Mouse (Mus musculus) hindbrain, embryonic 14.5 days (tissue): ENCODE data around the gene Cst7. TPM values are rescaled to one million over a fixed set of nuclear protein-coding genes. Genes with fewer than 3 reads are reported as not detected.
"Not testable (repeated sequence)": the region's sequence is repeated elsewhere in the genome, so short reads cannot be mapped to it uniquely, and the experiment has no call there.

Experiments used
- ATAC-seq: fragments of 200-750 bp; cut with Nextera tagmentation; 2 replicates; pipeline ENCODE4 v1.8.0; 2017; ENCODE audit warnings: moderate number of reproducible peaks, mild to moderate bottlenecking, moderate TSS enrichment, moderate library complexity; ENCODE audit not compliant: low FRiP score
- DNase-seq: peaks from one replicate; pipeline ENCODE4 v3.0.0-alpha.2; 2015; ENCODE audit warnings: low spot score
- H3K27ac ChIP-seq: fragments of 300-500 bp; sonication (generic); 2 replicates; pipeline ENCODE4 v1.5.1; 2014; ENCODE audit warnings: mild to moderate bottlenecking, moderate library complexity
- H3K27me3 ChIP-seq: fragments of 300-500 bp; sonication (generic); 2 replicates; pipeline ENCODE4 v1.6.1; 2014; ENCODE audit warnings: mild to moderate bottlenecking, low read length, mixed read lengths; ENCODE audit not compliant: control insufficient read depth, insufficient read depth
- H3K36me3 ChIP-seq: fragments of 300-500 bp; sonication (generic); replicated peaks from 2 replicates; pipeline ENCODE4 v1.6.1; 2014; ENCODE audit not compliant: control insufficient read depth, insufficient read depth
- H3K4me1 ChIP-seq: fragments of 300-500 bp; sonication (generic); replicated peaks from 2 replicates; pipeline ENCODE4 v1.6.1; 2014; ENCODE audit warnings: antibody characterized with exemption, low read length, mixed read lengths; ENCODE audit not compliant: control insufficient read depth, insufficient read depth
- H3K4me2 ChIP-seq: fragments of 300-500 bp; sonication (generic); replicated peaks from 2 replicates; pipeline ENCODE4 v1.6.1; 2014; ENCODE audit warnings: mild to moderate bottlenecking, moderate library complexity
- H3K4me3 ChIP-seq: fragments of 300-500 bp; sonication (generic); replicated peaks from 2 replicates; pipeline ENCODE4 v1.5.1; 2014; ENCODE audit warnings: mild to moderate bottlenecking, low read length
- H3K9ac ChIP-seq: fragments of 300-500 bp; sonication (generic); 2 replicates; pipeline ENCODE4 v1.6.1; 2014
- H3K9me3 ChIP-seq: fragments of 300-500 bp; sonication (generic); 2 replicates; pipeline ENCODE4 v1.6.1; 2016; ENCODE audit warnings: low read length; ENCODE audit not compliant: control insufficient read depth
- WGBS: fragments of 180-500 bp; shearing (Covaris S2); extraction: QIAGEN DNeasy Blood & Tissue Kit; methylation state at CpG from one replicate; pipeline ENCODE4 v1.1.7; 2014; 5-methylcytosine and 5-hydroxymethylcytosine counted together
- polyA plus RNA-seq: library from polyadenylated mRNA; unstranded; fragments of >200 nt; fragmentation: Nextera tagmentation; extraction: Ambion mirVana; gene quantifications from 2 replicates; pipeline ENCODE4 v1.2.1, GENCODE M21; 2014

Cst7 gene
- 0.43 and 0.54 TPM in 2 replicates for polyA plus RNA-seq

- Histone ChIP-seq H3K36me3 (no peaks in the 10 kb centered on the region), H3K27me3 (no peaks in the 10 kb centered on the region), H3K4me2 (no peak within 1 kb of the TSS), H3K27ac (no peak within 1 kb of the TSS), H3K4me3 (no peak within 1 kb of the TSS), H3K4me1 (no peaks in the 10 kb centered on the region), H3K9ac (no peak within 1 kb of the TSS), H3K9me3 (no peaks in the 10 kb centered on the region)
- no peak for ATAC-seq
- DNase-seq, result no peak
- WGBS, result 83% methylated on average over 11 of the region's 11 CpGs
Observed at GRCm38 (mm10) chr2:150569847-150570590, at the start of gene Cst7. Gene Cst7 (plus strand): TSS chr2:150570415.

GRCm38 (mm10) chr2:150525703-150526207 lies 44.5 kb upstream of the Cst7 start:
- Histone ChIP-seq H3K27ac (no peak overlapping the region), H3K36me3 (no peaks in the 10 kb centered on the region), H3K9ac (peak overlapping the region; percentile 50), H3K4me1 (peaks cover 6% of the 10 kb centered on the region; the same call in 1 of the 2 replicates), H3K4me2 (peak overlapping the region; percentile 77), H3K27me3 (peaks cover 13% of the 10 kb centered on the region; the same call in 1 of the 2 replicates), H3K9me3 (no peaks in the 10 kb centered on the region), H3K4me3 (peak overlapping the region; percentile 43)
- DNase-seq, result no peak
- 0 out of 2 replicates have a peak, but pooled peaks have one; percentile 37 for ATAC-seq
- WGBS, result 3% methylated on average over 42 of the region's 42 CpGs

- DNase-seq, H3K4me3 ChIP-seq: not testable (repeated sequence)
- 88% methylated on average over 10 of the region's 10 CpGs for WGBS
Observed at GRCm38 (mm10) chr2:150549576-150549975, 20.6 kb upstream of the Cst7 start.

GRCm38 (mm10) chr2:150558568-150558967 lies 11.6 kb upstream of the Cst7 start:
- H3K4me1 ChIP-seq, result no peaks in the 10 kb centered on the region
- no peak overlapping the region for H3K4me3 ChIP-seq
- H3K9me3 ChIP-seq, result no peaks in the 10 kb centered on the region
- 44% methylated on average over 3 of the region's 3 CpGs for WGBS
- no peaks in the 10 kb centered on the region for H3K36me3 ChIP-seq
- ATAC-seq (no peak), DNase-seq (peak; percentile 72)
- H3K4me2 ChIP-seq, result no peak overlapping the region
- no peaks in the 10 kb centered on the region for H3K27me3 ChIP-seq
- no peak overlapping the region for H3K9ac ChIP-seq
- H3K27ac ChIP-seq, result no peak overlapping the region

More at GRCm38 (mm10) chr2:150549576-150549975, 20.6 kb upstream of the Cst7 start:
- not testable (repeated sequence) for ATAC-seq, H3K4me2 ChIP-seq, H3K27ac ChIP-seq, H3K4me1 ChIP-seq, H3K36me3 ChIP-seq, H3K9ac ChIP-seq, H3K9me3 ChIP-seq, H3K27me3 ChIP-seq

- H3K27me3 ChIP-seq, result no peaks in the 10 kb centered on the region
- no peak overlapping the region for H3K4me2 ChIP-seq
- no peak for ATAC-seq
- no peak overlapping the region for H3K27ac ChIP-seq
- no peaks in the 10 kb centered on the region for H3K9me3 ChIP-seq
- DNase-seq, result no peak
- H3K4me3 ChIP-seq, result no peak overlapping the region
- no peak overlapping the region for H3K9ac ChIP-seq
- H3K4me1 ChIP-seq, result no peaks in the 10 kb centered on the region
- 80% methylated on average over 2 of the region's 2 CpGs for WGBS
- no peaks in the 10 kb centered on the region for H3K36me3 ChIP-seq
Observed at GRCm38 (mm10) chr2:150567051-150567450, 3.2 kb upstream of the Cst7 start.

GRCm38 (mm10) chr2:150570761-150571160 lies 546 bp downstream of the Cst7 start:
- H3K36me3 ChIP-seq, result no peaks in the 10 kb centered on the region
- no peaks in the 10 kb centered on the region for H3K9me3 ChIP-seq
- H3K4me2 ChIP-seq, result no peak overlapping the region
- H3K27ac ChIP-seq, result no peak overlapping the region
- DNase-seq, result no peak
- ATAC-seq, result no peak
- no peaks in the 10 kb centered on the region for H3K27me3 ChIP-seq
- 85% methylated on average over 2 of the region's 2 CpGs for WGBS
- no peak overlapping the region for H3K4me3 ChIP-seq
- no peaks in the 10 kb centered on the region for H3K4me1 ChIP-seq
- no peak overlapping the region for H3K9ac ChIP-seq

- no peaks in the 10 kb centered on the region for H3K4me1 ChIP-seq
- no peaks in the 10 kb centered on the region for H3K27me3 ChIP-seq
- ATAC-seq (no peak), DNase-seq (no peak)
- H3K4me3 ChIP-seq, result no peak overlapping the region
- 92% methylated on average over 3 of the region's 3 CpGs for WGBS
- no peaks in the 10 kb centered on the region for H3K9me3 ChIP-seq
- H3K9ac ChIP-seq, result no peak overlapping the region
- no peak overlapping the region for H3K4me2 ChIP-seq
- no peak overlapping the region for H3K27ac ChIP-seq
- H3K36me3 ChIP-seq, result no peaks in the 10 kb centered on the region; the same call in 1 of the 2 replicates
Observed at GRCm38 (mm10) chr2:150572463-150572862, 2.2 kb downstream of the Cst7 start.

GRCm38 (mm10) chr2:150576256-150576655 lies 6.0 kb downstream of the Cst7 start:
- no peaks in the 10 kb centered on the region for H3K9me3 ChIP-seq
- no peak overlapping the region for H3K4me2 ChIP-seq
- no peak overlapping the region for H3K4me3 ChIP-seq
- H3K4me1 ChIP-seq, result no peaks in the 10 kb centered on the region
- peaks cover 5% of the 10 kb centered on the region; the same call in 1 of the 2 replicates for H3K36me3 ChIP-seq
- H3K27me3 ChIP-seq, result no peaks in the 10 kb centered on the region
- no peak overlapping the region for H3K27ac ChIP-seq
- DNase-seq, result no peak
- H3K9ac ChIP-seq, result no peak overlapping the region
- WGBS, result 95% methylated on average over 1 of the region's 1 CpGs
- ATAC-seq, result no peak

- no peaks in the 10 kb centered on the region for H3K4me1 ChIP-seq
- H3K9ac ChIP-seq, result no peak overlapping the region
- peaks cover 18% of the 10 kb centered on the region for H3K36me3 ChIP-seq
- no peak overlapping the region for H3K4me3 ChIP-seq
- no peak overlapping the region for H3K27ac ChIP-seq
- ATAC-seq (no peak), DNase-seq (no peak)
- H3K27me3 ChIP-seq, result no peaks in the 10 kb centered on the region
- H3K4me2 ChIP-seq, result no peak overlapping the region
- no peaks in the 10 kb centered on the region for H3K9me3 ChIP-seq
- 88% methylated on average over 5 of the region's 5 CpGs for WGBS
Observed at GRCm38 (mm10) chr2:150578603-150579002, 8.4 kb downstream of the Cst7 start.
